Mouse (Mus musculus) large intestine, adult 2 months (tissue): ENCODE measurements around the gene Atp6v1g2. TPM values are rescaled to one million over a fixed set of nuclear protein-coding genes. Genes with fewer than 3 reads are reported as not detected.

Experiments
- DNase-seq: peaks from one replicate; pipeline ENCODE4 v3.0.0-alpha.2; 2012; ENCODE audit warnings: low read depth, low spot score
- WGBS: fragments of 180-500 bp; shearing (Covaris S2); methylation state at CpG from one replicate; pipeline ENCODE4 v1.1.7; 2018; 5-methylcytosine and 5-hydroxymethylcytosine counted together
- polyA plus RNA-seq: library from polyadenylated mRNA; depleted of rRNA; stranded (reverse); fragments of >200 nt; gene quantifications from 2 replicates; pipeline ENCODE4 v1.2.3, GENCODE M21; 2012

Atp6v1g2 gene
- polyA plus RNA-seq, 1 experiment, result 4.2 TPM

GRCm38 (mm10) chr17:35251162-35251719, 17.8 kb downstream of the Atp6v1g2 start:
- no peak for DNase-seq
- 71% methylated on average over 15 of the region's 15 CpGs for WGBS

GRCm38 (mm10) chr17:35251981-35252380, 18.5 kb downstream of the Atp6v1g2 start:
- 74% methylated on average over 5 of the region's 5 CpGs for WGBS
- no peak for DNase-seq

GRCm38 (mm10) chr17:35252619-35253292, 19.3 kb downstream of the Atp6v1g2 start:
- no peak for DNase-seq
- WGBS, result 74% methylated on average over 18 of the region's 18 CpGs

GRCm38 (mm10) chr17:35253293-35254093, 20.0 kb downstream of the Atp6v1g2 start:
- 78% methylated on average over 32 of the region's 32 CpGs for WGBS
- no peak for DNase-seq

- 52% methylated on average over 11 of the region's 11 CpGs for WGBS
- DNase-seq, result no peak
These were observed 21.0 kb downstream of the Atp6v1g2 start for GRCm38 (mm10) chr17:35254241-35255098.

GRCm38 (mm10) chr17:35255301-35255700, 21.8 kb downstream of the Atp6v1g2 start:
- WGBS, result 74% methylated on average over 3 of the region's 3 CpGs
- DNase-seq, result no peak

- no peak for DNase-seq
- 40% methylated on average over 4 of the region's 4 CpGs for WGBS
These were observed 22.2 kb downstream of the Atp6v1g2 start for GRCm38 (mm10) chr17:35255704-35256103.

- WGBS, result 49% methylated on average over 1 of the region's 1 CpGs
These were observed 23.9 kb downstream of the Atp6v1g2 start for GRCm38 (mm10) chr17:35257378-35257777.

GRCm38 (mm10) chr17:35257824-35258491, 24.5 kb downstream of the Atp6v1g2 start:
- no peak for DNase-seq
- 2% methylated on average over 17 of the region's 17 CpGs for WGBS

More at GRCm38 (mm10) chr17:35257378-35257777, 23.9 kb downstream of the Atp6v1g2 start:
- DNase-seq, result no peak

- DNase-seq, result no peak
- WGBS, result 24% methylated on average over 14 of the region's 14 CpGs
These were observed 25.3 kb downstream of the Atp6v1g2 start for GRCm38 (mm10) chr17:35258492-35259478.

- DNase-seq, result no peak
- WGBS, result 69% methylated on average over 4 of the region's 4 CpGs
These were observed 26.2 kb downstream of the Atp6v1g2 start for GRCm38 (mm10) chr17:35259621-35260020.

GRCm38 (mm10) chr17:35261651-35262050, 28.2 kb downstream of the Atp6v1g2 start:
- WGBS, result 85% methylated on average over 13 of the region's 13 CpGs
- DNase-seq, result no peak

GRCm38 (mm10) chr17:35262664-35263522, 29.4 kb downstream of the Atp6v1g2 start, which contains the start of gene H2-D1:
H2-D1 (plus strand) TSS chr17:35262730.
- under 1% methylated on average over 73 of the region's 73 CpGs for WGBS
- no peak for DNase-seq

- WGBS, result under 1% methylated on average over 30 of the region's 31 CpGs
- DNase-seq, result no peak
These were observed 30.0 kb downstream of the Atp6v1g2 start for GRCm38 (mm10) chr17:35263523-35263883.

- WGBS, result 71% methylated on average over 1 of the region's 1 CpGs
- DNase-seq, result no peak
These were observed 34.1 kb downstream of the Atp6v1g2 start for GRCm38 (mm10) chr17:35267399-35268086.

GRCm38 (mm10) chr17:35269653-35270347, 36.3 kb downstream of the Atp6v1g2 start:
- no peak for DNase-seq
- 26% methylated on average over 3 of the region's 3 CpGs for WGBS
